Mouse (Mus musculus) kidney, adult 8-10 months (tissue): ENCODE results near the gene Olfr1281.
"Not testable (repeated sequence)": the region's sequence is repeated elsewhere in the genome, so short reads cannot be mapped to it uniquely, and the experiment has no call there.

Experiments used
- DNase-seq, 2 experiments: peaks; one replicate each; pipeline ENCODE4 v3.0.0; 2022

The Olfr1281 gene

DNA sequence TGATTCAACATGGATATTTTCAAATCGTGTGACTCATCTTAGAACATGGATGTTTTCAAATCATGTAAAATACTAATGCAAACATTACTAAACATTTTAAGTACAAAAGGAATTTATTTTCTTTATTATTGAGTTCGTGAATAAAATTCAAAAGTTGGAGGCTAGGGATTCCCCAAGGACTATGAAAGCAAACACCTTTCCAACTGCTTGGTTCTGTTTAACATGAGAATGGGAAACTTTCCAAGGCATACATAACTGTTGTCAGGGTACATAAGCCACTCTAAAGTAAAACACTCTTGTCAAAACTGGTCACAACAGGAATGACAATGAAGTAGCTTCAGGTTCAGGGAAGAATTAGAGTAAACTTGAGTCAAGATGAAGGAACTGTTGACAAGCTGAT lies at the start of gene Olfr1281:
Gene Olfr1281, plus strand, starts transcription at position 301 of the 400 bp plus-strand sequence.
- no peak for DNase-seq

DNA sequence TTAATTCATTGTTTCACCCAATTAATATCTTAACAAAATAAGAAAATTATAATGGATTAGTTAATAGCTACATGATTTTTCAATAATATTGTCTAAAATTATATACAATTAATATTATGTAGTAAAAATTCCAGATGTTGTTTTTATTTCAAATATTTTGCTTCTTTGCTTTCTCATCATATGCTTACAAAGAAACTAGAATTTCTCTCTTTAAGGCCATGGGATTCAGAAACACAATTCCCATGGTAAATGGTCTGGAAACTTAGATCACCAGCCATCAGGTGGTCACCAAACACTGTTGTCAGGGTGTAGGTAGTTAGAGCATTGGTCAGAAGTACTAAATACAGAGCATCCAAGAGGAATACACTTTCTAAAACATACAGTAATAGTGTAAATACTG lies 36.5 kb upstream of the Olfr1281 start, which contains the start of gene Olfr1278:
Gene Olfr1278, plus strand, starts transcription at position 301 of the 400 bp plus-strand sequence.
- no peak for DNase-seq

- no peak for DNase-seq
Observed at GRCm38 (mm10) chr2:111298541-111298940, 27.8 kb upstream of the Olfr1281 start.

DNA sequence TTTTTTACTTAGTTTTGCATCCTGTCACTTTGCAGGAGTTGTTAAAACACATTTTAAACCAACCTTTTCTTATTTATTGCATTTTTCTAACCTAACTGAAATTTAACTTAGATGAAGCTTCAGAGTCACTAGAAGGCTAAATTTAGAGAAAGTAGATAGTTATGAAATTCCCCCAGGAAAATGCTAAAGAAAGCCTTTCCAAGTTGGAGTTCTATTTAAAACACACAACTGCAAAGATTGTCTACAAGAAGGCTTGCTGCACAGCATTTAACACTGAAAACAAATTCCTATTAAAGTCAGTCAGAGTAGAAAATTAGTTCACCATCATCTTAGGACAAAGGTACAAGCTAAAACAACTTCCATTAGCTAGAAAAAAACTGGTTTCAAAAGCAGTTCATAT lies 25.9 kb upstream of the Olfr1281 start, which contains the start of gene Olfr1279:
Gene Olfr1279, plus strand, starts transcription at position 262 of the 400 bp plus-strand sequence.
- no peak for DNase-seq

GRCm38 (mm10) chr2:111313717-111314116 lies 12.6 kb upstream of the Olfr1281 start, which contains the start of gene Olfr1280:
Olfr1280 (plus strand) TSS chr2:111314017.
- no peak for DNase-seq

GRCm38 (mm10) chr2:111333721-111334120 lies 7.4 kb downstream of the Olfr1281 start:
- not testable (repeated sequence) for DNase-seq

DNA sequence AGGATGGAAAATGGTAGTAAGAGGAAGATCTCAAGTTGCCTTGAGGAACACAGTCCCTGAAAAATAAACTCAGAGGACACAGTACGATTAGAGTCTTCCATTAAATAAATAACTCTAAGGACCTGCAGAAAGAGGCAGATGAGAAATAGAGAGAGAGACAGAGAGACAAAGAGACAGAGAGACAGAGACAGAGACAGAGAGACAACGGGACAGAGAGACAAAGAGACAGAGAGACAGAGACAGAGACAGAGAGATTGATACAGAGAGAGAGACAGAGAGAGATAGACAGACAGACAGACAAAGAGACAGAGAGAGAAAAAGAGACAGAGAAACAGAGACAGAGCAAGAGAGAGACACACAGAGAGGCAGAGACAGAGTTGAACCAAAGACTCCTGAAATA lies 9.7 kb downstream of the Olfr1281 start, which contains the start of gene Olfr1282:
Gene Olfr1282, minus strand, starts transcription at position 101 of the 400 bp plus-strand sequence.
- DNase-seq = no peak

GRCm38 (mm10) chr2:111366490-111366889 lies 40.2 kb downstream of the Olfr1281 start, which contains the start of gene Olfr1283:
Olfr1283 (plus strand) TSS chr2:111366790.
- no peak for DNase-seq

- DNase-seq = no peak
Observed at GRCm38 (mm10) chr2:111375222-111375621, 48.9 kb downstream of the Olfr1281 start, which contains the start of gene Olfr1284. Olfr1284 (plus strand) TSS chr2:111375522.
